In the genomic region with DNA sequence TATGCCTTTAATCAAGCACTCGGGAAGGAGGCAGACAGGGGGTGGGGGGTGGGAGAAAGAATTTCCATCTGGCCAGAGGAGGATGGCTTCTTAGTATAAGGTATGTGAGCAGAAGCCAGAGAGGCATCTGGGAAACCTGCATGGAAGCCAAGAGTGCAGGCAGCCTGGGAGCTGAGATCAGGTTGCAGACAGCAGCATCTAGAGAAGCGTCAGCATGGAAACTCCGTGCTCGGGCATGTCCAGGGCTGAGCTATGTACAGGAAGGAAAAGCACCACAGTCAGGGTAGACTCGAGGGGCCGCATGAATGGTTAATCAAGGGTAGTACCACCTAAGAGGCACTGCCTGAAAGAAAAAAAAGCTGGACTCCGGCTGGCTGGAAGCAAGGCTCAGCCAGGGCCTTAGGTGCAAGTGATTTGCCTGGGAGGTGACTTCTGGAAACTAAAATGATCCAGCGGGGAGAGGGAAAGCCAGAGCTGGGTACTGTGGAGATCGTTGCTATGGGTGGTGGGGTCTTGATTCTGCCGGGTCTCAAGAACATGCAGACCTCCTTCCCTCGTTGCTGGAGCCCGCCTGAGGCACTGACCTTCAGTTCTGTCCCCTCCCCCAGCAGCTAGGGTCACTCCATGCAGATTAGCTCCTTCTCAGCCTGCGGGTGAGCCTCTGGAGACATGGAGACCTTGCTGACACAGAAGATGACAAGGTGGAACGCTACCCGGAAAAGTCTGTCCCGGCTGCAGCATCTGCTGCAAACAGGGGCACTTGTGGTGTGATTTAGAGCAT, we compare ENCODE assay signal across 1 mouse cellular context.
TF ChIP-seq lines count a peak whose summit lies in the region.

No protein-coding gene starts in this region.

TF ChIP-seq in CH12.LX, 34 proteins besides CTCF, POLR2A, EP300 and RAD21:
- TF ChIP-seq ZMIZ1 (IDR thresholded peaks at IDR 0.05; ENCODE audit: low read depth, low read length) (no peak), CHD1 (IDR thresholded peaks at IDR 0.05; ENCODE audit: low read depth, low read length) (peak; percentile 98; the same call in 1 of the 2 replicates), TCF12 (IDR thresholded peaks at IDR 0.05; ENCODE audit: low read depth, low read length) (peak; percentile 72; the same call in 1 of the 2 replicates), ZKSCAN1 (IDR thresholded peaks at IDR 0.05; ENCODE audit: borderline replicate concordance, low read depth, low read length) (no peak), PAX5 (IDR thresholded peaks at IDR 0.05; ENCODE audit: low read length) (no peak), MAZ (IDR thresholded peaks at IDR 0.05; ENCODE audit: low read depth, low read length) (no peak), ETS1 (conservative IDR thresholded peaks at IDR 0.05; ENCODE audit: low read depth, low read length) (no peak), USF1 (IDR thresholded peaks at IDR 0.05; ENCODE audit: low read depth, low read length) (no peak), KAT2A (IDR thresholded peaks at IDR 0.05; ENCODE audit: insufficient replicate concordance, low read length) (no peak), JUN (IDR thresholded peaks at IDR 0.05; ENCODE audit: insufficient read depth, low read depth, low read length) (no peak), JUND (conservative IDR thresholded peaks at IDR 0.05; ENCODE audit: low read depth, low read length) (no peak), USF2 (conservative IDR thresholded peaks at IDR 0.05; ENCODE audit: low read depth, low read length) (no peak), NELFE (IDR thresholded peaks at IDR 0.05; ENCODE audit: low read depth, low read length) (no peak), SMC3 (IDR thresholded peaks at IDR 0.05; ENCODE audit: low read depth, low read length) (no peak), MYC (IDR thresholded peaks at IDR 0.05; ENCODE audit: low read depth, low read length) (0 out of 2 replicates have a peak, but pooled peaks have one; percentile 20), HCFC1 (IDR thresholded peaks at IDR 0.05; ENCODE audit: low read depth, low read length) (no peak), SIN3A (IDR thresholded peaks at IDR 0.05; ENCODE audit: low read length) (peak; percentile 1; the same call in 1 of the 2 replicates), ZC3H11A (IDR thresholded peaks at IDR 0.05; ENCODE audit: low read depth, low read length) (no peak), MXI1 (IDR thresholded peaks at IDR 0.05; ENCODE audit: low read depth, low read length) (no peak), GABPA (IDR thresholded peaks at IDR 0.05; ENCODE audit: insufficient replicate concordance, low read depth, low read length) (no peak), E2F4 (IDR thresholded peaks at IDR 0.05; ENCODE audit: insufficient replicate concordance, low read depth, low read length) (no peak), BHLHE40 (IDR thresholded peaks at IDR 0.05; ENCODE audit: low read depth, low read length) (peak; percentile 24; the same call in 1 of the 2 replicates), UBTF (IDR thresholded peaks at IDR 0.05; ENCODE audit: low read depth, low read length) (no peak), IRF4 (IDR thresholded peaks at IDR 0.05; ENCODE audit: low read depth, low read length) (peak; percentile 74), MEF2A (IDR thresholded peaks at IDR 0.05; ENCODE audit: borderline replicate concordance, low read depth, low read length) (no peak; the same call in none of the 2 replicates), TBP (conservative IDR thresholded peaks at IDR 0.05; ENCODE audit: low read depth, low read length) (0 out of 2 replicates have a peak, but pooled peaks have one; percentile 11), CHD2 (IDR thresholded peaks at IDR 0.05; ENCODE audit: low read length) (peak; percentile 14; the same call in 1 of the 2 replicates), RCOR1 (conservative IDR thresholded peaks at IDR 0.05; ENCODE audit: low read depth, low read length) (no peak), ELF1 (IDR thresholded peaks at IDR 0.05; ENCODE audit: low read depth, low read length) (peak; percentile 49), POLR2AphosphoS2 (IDR thresholded peaks at IDR 0.05; ENCODE audit: low read depth, low read length) (no peak), MAFK (IDR thresholded peaks at IDR 0.05; ENCODE audit: insufficient replicate concordance, low read length) (no peak), MAX (IDR thresholded peaks at IDR 0.05; ENCODE audit: low read length) (no peak), NRF1 (IDR thresholded peaks at IDR 0.05; ENCODE audit: low read depth, low read length) (no peak), ZNF384 (IDR thresholded peaks at IDR 0.05; ENCODE audit: low read depth, low read length) (peak; percentile 73)
